Mouse (Mus musculus) testis, postnatal 14 days (tissue): ENCODE measurements around the gene Oprm1.
A peak's percentile ranks its signal among the peaks of the same experiment; 100 is the strongest.

Experiments
- DNase-seq: peaks from one replicate; pipeline ENCODE4 v3.0.0; 2021; ENCODE audit warnings: low spot score

Gene Oprm1

GRCm38 (mm10) chr10:7047288-7047918, 289.1 kb downstream of the Oprm1 start:
- no peak for DNase-seq

- DNase-seq, result no peak
Measured at GRCm38 (mm10) chr10:7047919-7048291, 289.6 kb downstream of the Oprm1 start.

- DNase-seq, result no peak
Measured at GRCm38 (mm10) chr10:7049901-7050300, 291.6 kb downstream of the Oprm1 start.

- DNase-seq, result no peak
Measured at GRCm38 (mm10) chr10:7052315-7053017, 294.2 kb downstream of the Oprm1 start, which contains the start of gene Ipcef1. TSS of gene Ipcef1 (minus strand) at chr10:7052478.

- DNase-seq, result no peak
Measured at GRCm38 (mm10) chr10:7054560-7055205, 296.4 kb downstream of the Oprm1 start.

- no peak for DNase-seq
Measured at GRCm38 (mm10) chr10:7057546-7057945, 299.2 kb downstream of the Oprm1 start.

- no peak for DNase-seq
Measured at GRCm38 (mm10) chr10:7060326-7060725, 302.0 kb downstream of the Oprm1 start.

- DNase-seq, result no peak
Measured at GRCm38 (mm10) chr10:7062993-7063392, 304.7 kb downstream of the Oprm1 start.

- DNase-seq, result no peak
Measured at GRCm38 (mm10) chr10:7063752-7064457, 305.6 kb downstream of the Oprm1 start.

GRCm38 (mm10) chr10:7068608-7069007, 310.3 kb downstream of the Oprm1 start:
- peak; percentile 56 for DNase-seq

GRCm38 (mm10) chr10:7069090-7069489, 310.8 kb downstream of the Oprm1 start:
- no peak for DNase-seq

- no peak for DNase-seq
Measured at GRCm38 (mm10) chr10:7070100-7070835, 312.0 kb downstream of the Oprm1 start.

GRCm38 (mm10) chr10:7070924-7071323, 312.6 kb downstream of the Oprm1 start:
- no peak for DNase-seq

- no peak for DNase-seq
Measured at GRCm38 (mm10) chr10:7074231-7074630, 315.9 kb downstream of the Oprm1 start.

GRCm38 (mm10) chr10:7075661-7076060, 317.4 kb downstream of the Oprm1 start:
- DNase-seq, result no peak

- peak; percentile 57 for DNase-seq
Measured at GRCm38 (mm10) chr10:7076201-7076600, 317.9 kb downstream of the Oprm1 start.

- DNase-seq, result no peak
Measured at GRCm38 (mm10) chr10:7076662-7077211, 318.4 kb downstream of the Oprm1 start.

- no peak for DNase-seq
Measured at GRCm38 (mm10) chr10:7077389-7077808, 319.1 kb downstream of the Oprm1 start.

- no peak for DNase-seq
Measured at GRCm38 (mm10) chr10:7077971-7078370, 319.7 kb downstream of the Oprm1 start.
